Mouse (Mus musculus): ENCODE data around the gene Cdiptos. TPM values are rescaled to one million over a fixed set of nuclear protein-coding genes. Genes with fewer than 3 reads are reported as not detected.

Gene Cdiptos
- polyA plus RNA-seq (2016; fragmentation: Nextera tagmentation; extraction: Ambion mirVana): 0.81 and 1.0 TPM in 2 replicates

GRCm38 (mm10) chr7:126975950-126976866, at the start of gene Cdiptos:
Cdiptos (minus strand) TSS chr7:126976098.
- Histone ChIP-seq H3K9me3 (replicated peaks) (no peaks in the 10 kb centered on the region), H3K36me3 (peaks cover 36% of the 10 kb centered on the region), H3K27me3 (ENCODE audit: low read depth, poor library complexity, severe bottlenecking) (no peaks in the 10 kb centered on the region), H3K4me1 (peaks cover 12% of the 10 kb centered on the region), H3K27ac (peak within 1 kb of the TSS; percentile 99), H3K4me3 (peak within 1 kb of the TSS; percentile 100)
- DNase-seq (ENCODE audit: low spot score): peak; percentile 100
- under 1% methylated on average over 55 of the region's 55 CpGs for WGBS

- peaks cover 71% of the 10 kb centered on the region for H3K36me3 ChIP-seq
- WGBS: under 1% methylated on average over 30 of the region's 30 CpGs
Measured at GRCm38 (mm10) chr7:127024755-127025555, 49.1 kb upstream of the Cdiptos start.

GRCm38 (mm10) chr7:127023896-127024690, 48.2 kb upstream of the Cdiptos start:
- peaks cover 62% of the 10 kb centered on the region for H3K36me3 ChIP-seq
- WGBS: 44% methylated on average over 19 of the region's 19 CpGs
- peak overlapping the region; percentile 83 for H3K4me3 ChIP-seq
- no peaks in the 10 kb centered on the region for H3K27me3 ChIP-seq (ENCODE audit: low read depth, poor library complexity, severe bottlenecking)
- DNase-seq (ENCODE audit: low spot score): peak; percentile 32
- peak overlapping the region; percentile 99 for H3K27ac ChIP-seq
- no peaks in the 10 kb centered on the region for H3K9me3 ChIP-seq (replicated peaks)
- H3K4me1 ChIP-seq: peaks cover 71% of the 10 kb centered on the region

More at GRCm38 (mm10) chr7:127024755-127025555, 49.1 kb upstream of the Cdiptos start:
- Histone ChIP-seq H3K27ac (peak overlapping the region; percentile 99), H3K9me3 (replicated peaks) (no peaks in the 10 kb centered on the region), H3K4me3 (peak overlapping the region; percentile 83), H3K27me3 (ENCODE audit: low read depth, poor library complexity, severe bottlenecking) (no peaks in the 10 kb centered on the region), H3K4me1 (peaks cover 63% of the 10 kb centered on the region)
- DNase-seq (ENCODE audit: low spot score): peak; percentile 83

GRCm38 (mm10) chr7:127023272-127023691, 47.4 kb upstream of the Cdiptos start:
- Histone ChIP-seq H3K4me3 (peak overlapping the region; percentile 83), H3K36me3 (peaks cover 54% of the 10 kb centered on the region), H3K27me3 (ENCODE audit: low read depth, poor library complexity, severe bottlenecking) (no peaks in the 10 kb centered on the region), H3K4me1 (peaks cover 78% of the 10 kb centered on the region), H3K9me3 (replicated peaks) (no peaks in the 10 kb centered on the region), H3K27ac (peak overlapping the region; percentile 74)
- 86% methylated on average over 13 of the region's 13 CpGs for WGBS
- no peak for DNase-seq (ENCODE audit: low spot score)

GRCm38 (mm10) chr7:127022528-127023271, 46.8 kb upstream of the Cdiptos start:
- Histone ChIP-seq H3K4me3 (peak overlapping the region; percentile 83), H3K4me1 (peaks cover 78% of the 10 kb centered on the region), H3K9me3 (replicated peaks) (no peaks in the 10 kb centered on the region), H3K27ac (peak overlapping the region; percentile 74), H3K27me3 (ENCODE audit: low read depth, poor library complexity, severe bottlenecking) (no peaks in the 10 kb centered on the region), H3K36me3 (peaks cover 48% of the 10 kb centered on the region)
- 80% methylated on average over 7 of the region's 7 CpGs for WGBS
- no peak for DNase-seq (ENCODE audit: low spot score)

- Histone ChIP-seq H3K4me3 (peak overlapping the region; percentile 83), H3K36me3 (peaks cover 43% of the 10 kb centered on the region), H3K27ac (peak overlapping the region; percentile 98), H3K27me3 (ENCODE audit: low read depth, poor library complexity, severe bottlenecking) (no peaks in the 10 kb centered on the region), H3K4me1 (peaks cover 77% of the 10 kb centered on the region), H3K9me3 (replicated peaks) (no peaks in the 10 kb centered on the region)
- DNase-seq (ENCODE audit: low spot score): no peak
- WGBS: 41% methylated on average over 5 of the region's 5 CpGs
Measured at GRCm38 (mm10) chr7:127021563-127022527, 45.9 kb upstream of the Cdiptos start.

- Histone ChIP-seq H3K36me3 (peaks cover 42% of the 10 kb centered on the region), H3K4me1 (peaks cover 79% of the 10 kb centered on the region), H3K4me3 (peak within 1 kb of the TSS; percentile 83), H3K9me3 (replicated peaks) (no peaks in the 10 kb centered on the region), H3K27ac (peak within 1 kb of the TSS; percentile 98), H3K27me3 (ENCODE audit: low read depth, poor library complexity, severe bottlenecking) (no peaks in the 10 kb centered on the region)
- 2% methylated on average over 37 of the region's 37 CpGs for WGBS
- peak; percentile 78 for DNase-seq (ENCODE audit: low spot score)
Measured at GRCm38 (mm10) chr7:127020901-127021562, 45.1 kb upstream of the Cdiptos start, which contains the start of the genes Gm42742 and Prrt2. Gm42742 (minus strand) TSS chr7:127021097. Prrt2 (minus strand) TSS chr7:127021211.

- Histone ChIP-seq H3K27me3 (ENCODE audit: low read depth, poor library complexity, severe bottlenecking) (no peaks in the 10 kb centered on the region), H3K36me3 (peaks cover 45% of the 10 kb centered on the region), H3K27ac (peak overlapping the region; percentile 98), H3K9me3 (replicated peaks) (no peaks in the 10 kb centered on the region), H3K4me3 (peak overlapping the region; percentile 83), H3K4me1 (peaks cover 84% of the 10 kb centered on the region)
- DNase-seq (ENCODE audit: low spot score): no peak
- WGBS: 56% methylated on average over 5 of the region's 5 CpGs
Measured at GRCm38 (mm10) chr7:127020491-127020890, 44.6 kb upstream of the Cdiptos start.

GRCm38 (mm10) chr7:127020031-127020430, 44.1 kb upstream of the Cdiptos start:
- Histone ChIP-seq H3K4me3 (peak overlapping the region; percentile 83), H3K36me3 (peaks cover 45% of the 10 kb centered on the region), H3K27ac (peak overlapping the region; percentile 98), H3K27me3 (ENCODE audit: low read depth, poor library complexity, severe bottlenecking) (no peaks in the 10 kb centered on the region), H3K9me3 (replicated peaks) (no peaks in the 10 kb centered on the region), H3K4me1 (peaks cover 87% of the 10 kb centered on the region)
- DNase-seq (ENCODE audit: low spot score): no peak
- 71% methylated on average over 3 of the region's 3 CpGs for WGBS

- peaks cover 45% of the 10 kb centered on the region for H3K36me3 ChIP-seq
- peak overlapping the region; percentile 98 for H3K27ac ChIP-seq
- 81% methylated on average over 14 of the region's 14 CpGs for WGBS
- no peaks in the 10 kb centered on the region for H3K9me3 ChIP-seq (replicated peaks)
- H3K4me3 ChIP-seq: peak overlapping the region; percentile 83
- H3K4me1 ChIP-seq: peaks cover 87% of the 10 kb centered on the region
- H3K27me3 ChIP-seq (ENCODE audit: low read depth, poor library complexity, severe bottlenecking): no peaks in the 10 kb centered on the region
- no peak for DNase-seq (ENCODE audit: low spot score)
Measured at GRCm38 (mm10) chr7:127019306-127019960, 43.5 kb upstream of the Cdiptos start.

All from limb, embryonic 10.5 days (tissue).